Mouse (Mus musculus): ENCODE measurements around the gene Gm11985. TPM values are rescaled to one million over a fixed set of nuclear protein-coding genes. Genes with fewer than 3 reads are reported as not detected.

Gene Gm11985
- total RNA-seq (2023): not detected

DNA sequence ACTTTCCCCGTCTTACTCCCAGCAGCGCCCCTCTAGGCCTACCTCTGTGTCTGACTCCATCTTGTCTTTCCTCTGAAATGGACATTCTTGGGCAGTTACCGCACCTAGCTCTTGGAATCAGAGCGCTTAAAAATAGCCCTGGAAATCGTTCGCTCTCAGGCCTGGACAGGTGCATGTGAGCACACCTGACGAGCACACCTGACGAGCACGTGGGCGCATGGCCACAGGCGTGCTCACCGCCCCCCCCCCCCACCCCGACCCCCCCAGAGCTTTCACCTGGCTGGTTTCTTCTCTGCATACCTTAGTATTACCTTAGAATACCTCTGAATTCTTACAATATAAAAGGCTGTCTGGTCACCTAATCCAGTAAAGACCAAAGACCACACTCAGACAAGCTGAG lies at the start of gene Gm11985:
TSS of gene Gm11985 (minus strand) at position 101 of the 400 bp plus-strand sequence.

DNA sequence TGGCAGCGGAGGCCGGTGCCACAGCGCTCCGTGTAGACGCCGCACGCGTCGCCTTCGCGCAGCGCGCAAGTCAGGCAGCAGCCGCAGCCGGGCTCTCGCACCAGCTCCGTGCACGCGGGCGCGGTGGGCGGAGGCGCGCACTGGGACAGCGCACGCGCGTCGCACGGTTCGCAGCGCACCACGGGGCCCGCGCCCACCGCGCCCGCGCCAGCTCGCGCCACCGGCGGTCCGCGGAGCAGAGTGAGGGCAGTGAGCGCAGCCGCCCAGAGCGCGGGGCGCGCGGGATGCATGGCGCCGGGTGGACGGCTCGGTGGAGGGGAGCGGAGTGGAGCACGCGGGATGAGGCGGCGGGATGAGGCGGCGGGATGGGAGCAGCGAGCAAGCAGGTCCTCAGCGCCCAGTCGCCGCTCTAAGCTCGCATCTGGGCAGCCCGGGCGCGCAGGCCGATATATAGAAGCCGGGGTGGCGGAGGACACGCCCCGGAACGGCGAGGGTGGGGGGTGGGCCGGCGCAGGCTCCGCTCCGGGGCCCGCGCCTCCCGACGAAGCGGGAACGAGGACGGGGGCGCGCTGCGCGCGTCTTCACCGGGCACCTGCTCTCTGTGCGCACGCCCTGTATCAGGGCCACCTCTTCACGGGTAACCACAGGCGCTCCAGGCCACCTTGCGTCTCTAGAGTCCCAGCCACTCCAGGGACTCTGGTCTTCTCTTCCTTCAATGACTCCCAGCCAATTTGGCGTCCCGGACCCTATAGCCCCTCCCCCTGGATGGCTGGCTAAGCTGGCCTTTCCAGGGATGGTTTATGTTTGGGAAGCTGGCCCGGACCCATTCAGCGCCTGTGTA lies 25.4 kb upstream of the Gm11985 start, which contains the start of gene Igfbp3:
TSS of gene Igfbp3 (minus strand) at position 423 of the 841 bp plus-strand sequence.

DNA sequence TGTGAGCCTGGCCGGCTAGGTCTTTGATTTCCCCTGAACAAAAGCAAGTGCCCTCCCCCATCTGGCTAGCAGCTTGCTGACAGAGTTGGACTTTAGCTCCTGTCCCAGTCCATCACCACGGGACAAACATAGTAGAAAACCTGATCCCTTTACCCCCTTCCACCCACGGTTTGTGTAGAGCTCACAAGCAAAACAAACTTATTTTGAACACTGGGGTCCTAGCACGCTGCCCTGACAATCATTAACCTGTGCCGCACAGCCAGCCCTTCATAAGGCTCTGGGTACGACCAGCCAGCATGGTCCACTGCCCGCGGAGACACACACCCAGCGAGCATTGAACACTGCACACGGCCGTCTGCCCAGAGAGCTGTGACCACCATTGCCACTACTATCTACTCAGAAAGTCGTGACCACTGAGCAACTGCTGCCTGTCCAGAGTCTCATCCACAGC lies 9.1 kb upstream of the Gm11985 start, which contains the start of gene Igfbp1:
TSS of gene Igfbp1 (plus strand) at position 292 of the 451 bp plus-strand sequence.

Other genes starting within 250 kb of the Gm11985 start
- not detected for gene Adcy1, start 125.1 kb downstream of the Gm11985 start, total RNA-seq (2023)
- not detected for gene Igfbp1, start 9.2 kb upstream of the Gm11985 start, total RNA-seq (2023)
- not detected for gene Igfbp3, start 25.4 kb upstream of the Gm11985 start, total RNA-seq (2023)